Mouse (Mus musculus) embryonic facial prominence, embryonic 11.5 days (tissue): ENCODE data around the gene Rhod. TPM values are rescaled to one million over a fixed set of nuclear protein-coding genes. Genes with fewer than 3 reads are reported as not detected.

Experiments used
- ATAC-seq: fragments of 200-750 bp; cut with Nextera tagmentation; replicated peaks from 2 replicates; pipeline ENCODE4 v1.8.0; 2017; ENCODE audit warnings: low read depth; ENCODE audit not compliant: insufficient number of reproducible peaks, low FRiP score, low TSS enrichment
- DNase-seq: peaks from one replicate; pipeline ENCODE4 v3.0.0-alpha.2; 2015; ENCODE audit warnings: low spot score
- H3K27ac ChIP-seq: fragments of 300-500 bp; sonication (generic); replicated peaks from 2 replicates; pipeline ENCODE4 v1.5.1; 2014; ENCODE audit warnings: mild to moderate bottlenecking, low read depth, low read length, control low read depth
- H3K27me3 ChIP-seq: fragments of 300-500 bp; sonication (generic); 2 replicates; pipeline ENCODE4 v1.6.1; 2014; ENCODE audit warnings: mild to moderate bottlenecking, low read length, moderate library complexity, mixed read lengths; ENCODE audit not compliant: control insufficient read depth, insufficient read depth
- H3K36me3 ChIP-seq: fragments of 300-500 bp; sonication (generic); replicated peaks from 2 replicates; pipeline ENCODE4 v1.6.1; 2014; ENCODE audit warnings: low read depth, mild to moderate bottlenecking, low read length, moderate library complexity, mixed read lengths; ENCODE audit not compliant: control insufficient read depth, insufficient read depth
- H3K4me1 ChIP-seq: fragments of 300-500 bp; sonication (generic); 2 replicates; pipeline ENCODE4 v1.6.1; 2014; ENCODE audit warnings: low read length, mixed read lengths; ENCODE audit not compliant: control insufficient read depth, insufficient read depth
- H3K4me2 ChIP-seq: fragments of 300-500 bp; sonication (generic); 2 replicates; pipeline ENCODE4 v1.6.1; 2014; ENCODE audit warnings: low read depth, mild to moderate bottlenecking, control low read depth, low read length, moderate library complexity
- H3K4me3 ChIP-seq: fragments of 300-500 bp; sonication (generic); 2 replicates; pipeline ENCODE4 v1.5.1; 2014; ENCODE audit warnings: low read depth, low read length, control low read depth
- H3K9ac ChIP-seq: fragments of 300-500 bp; sonication (generic); replicated peaks from 2 replicates; pipeline ENCODE4 v1.6.1; 2014; ENCODE audit warnings: mild to moderate bottlenecking, control low read depth, low read length
- H3K9me3 ChIP-seq: fragments of 300-500 bp; sonication (generic); replicated peaks from 2 replicates; pipeline ENCODE4 v1.6.1; 2016; ENCODE audit warnings: mild to moderate bottlenecking, low read length, inconsistent platforms, mixed read lengths; ENCODE audit not compliant: control insufficient read depth
- WGBS: fragments of 180-500 bp; shearing (Covaris S2); extraction: QIAGEN DNeasy Blood & Tissue Kit; methylation state at CpG from one replicate; pipeline ENCODE4 v1.1.7; 2014; 5-methylcytosine and 5-hydroxymethylcytosine counted together
- polyA plus RNA-seq: library from polyadenylated mRNA; unstranded; fragments of >200 nt; fragmentation: Nextera tagmentation; extraction: Ambion mirVana; gene quantifications from 2 replicates; pipeline ENCODE4 v1.2.1, GENCODE M21; 2014

Gene Rhod
- polyA plus RNA-seq, 1 experiment from 2014 or later: 39.8 TPM

DNA sequence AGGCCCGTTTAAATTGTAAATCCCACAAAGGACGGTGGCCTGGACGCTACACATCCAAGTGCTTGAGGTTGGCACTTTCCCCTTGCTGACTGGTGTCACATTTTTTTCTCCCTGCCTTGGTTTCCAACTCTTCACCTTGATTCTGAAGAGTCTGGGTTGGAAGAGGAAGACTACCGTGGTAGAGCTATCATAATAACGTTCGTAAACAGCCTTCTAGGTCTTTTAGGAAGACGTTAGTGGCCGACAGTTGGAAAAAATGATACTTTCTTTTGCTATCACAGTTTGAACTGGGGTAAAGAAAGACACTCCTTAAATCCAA, 40.6 kb downstream of the Rhod start:
- no peak for DNase-seq
- H3K9me3 ChIP-seq: no peaks in the 10 kb centered on the region
- H3K4me3 ChIP-seq: peak overlapping the region; percentile 100
- H3K36me3 ChIP-seq: no peaks in the 10 kb centered on the region
- no peak overlapping the region for H3K27ac ChIP-seq
- no peaks in the 10 kb centered on the region for H3K27me3 ChIP-seq
- H3K4me2 ChIP-seq: peak overlapping the region; percentile 84; the same call in 1 of the 2 replicates
- no peaks in the 10 kb centered on the region for H3K4me1 ChIP-seq
- 22% methylated on average over 8 of the region's 8 CpGs for WGBS
- no peak for ATAC-seq
- peak overlapping the region; percentile 78 for H3K9ac ChIP-seq

DNA sequence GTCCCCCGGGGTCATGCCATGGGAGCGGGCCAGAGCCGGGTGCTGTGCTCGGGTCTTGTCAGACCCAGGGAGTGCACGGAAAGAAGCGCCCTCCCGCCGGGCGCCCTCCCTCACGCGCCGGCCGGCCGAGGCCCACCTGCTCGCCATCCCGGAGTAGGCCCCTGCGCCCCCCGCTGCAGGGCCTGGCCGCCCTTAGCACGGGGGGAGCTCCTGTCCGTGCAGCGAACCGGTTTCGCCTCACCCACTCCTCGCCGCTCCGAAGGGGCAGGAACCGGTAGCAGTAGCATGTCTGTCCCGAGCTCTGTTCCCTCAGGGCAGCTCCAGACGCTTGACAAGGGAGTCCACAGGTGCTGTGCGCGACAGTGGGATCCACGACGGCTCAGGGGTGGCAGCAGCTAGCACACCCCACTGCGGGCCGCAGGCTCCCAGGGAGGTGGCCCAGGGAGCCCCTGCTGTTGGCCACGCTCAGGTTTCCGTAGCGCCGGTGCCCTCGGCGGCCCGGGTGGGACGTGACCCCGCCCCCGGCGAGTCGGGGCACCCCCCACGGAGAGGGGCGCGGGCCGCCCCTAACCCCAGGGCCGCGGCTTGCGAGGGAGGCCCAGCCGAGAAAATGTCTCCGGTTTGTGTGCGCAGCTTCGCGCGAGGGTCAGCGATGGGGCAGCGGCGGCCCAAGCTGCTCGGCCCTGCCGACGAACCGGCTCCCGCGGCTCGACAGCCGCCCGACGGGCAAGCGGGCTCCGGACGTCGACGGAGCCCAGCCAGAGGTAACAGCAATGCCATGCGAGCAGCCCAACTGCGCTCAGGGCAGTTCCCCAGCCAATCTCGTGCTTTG, 41.2 kb downstream of the Rhod start, which contains the start of gene Kdm2a:
Gene Kdm2a, minus strand, starts transcription at position 488 of the 832 bp plus-strand sequence.
- H3K9ac ChIP-seq: peak within 1 kb of the TSS; percentile 78
- WGBS: under 1% methylated on average over 82 of the region's 82 CpGs

DNA sequence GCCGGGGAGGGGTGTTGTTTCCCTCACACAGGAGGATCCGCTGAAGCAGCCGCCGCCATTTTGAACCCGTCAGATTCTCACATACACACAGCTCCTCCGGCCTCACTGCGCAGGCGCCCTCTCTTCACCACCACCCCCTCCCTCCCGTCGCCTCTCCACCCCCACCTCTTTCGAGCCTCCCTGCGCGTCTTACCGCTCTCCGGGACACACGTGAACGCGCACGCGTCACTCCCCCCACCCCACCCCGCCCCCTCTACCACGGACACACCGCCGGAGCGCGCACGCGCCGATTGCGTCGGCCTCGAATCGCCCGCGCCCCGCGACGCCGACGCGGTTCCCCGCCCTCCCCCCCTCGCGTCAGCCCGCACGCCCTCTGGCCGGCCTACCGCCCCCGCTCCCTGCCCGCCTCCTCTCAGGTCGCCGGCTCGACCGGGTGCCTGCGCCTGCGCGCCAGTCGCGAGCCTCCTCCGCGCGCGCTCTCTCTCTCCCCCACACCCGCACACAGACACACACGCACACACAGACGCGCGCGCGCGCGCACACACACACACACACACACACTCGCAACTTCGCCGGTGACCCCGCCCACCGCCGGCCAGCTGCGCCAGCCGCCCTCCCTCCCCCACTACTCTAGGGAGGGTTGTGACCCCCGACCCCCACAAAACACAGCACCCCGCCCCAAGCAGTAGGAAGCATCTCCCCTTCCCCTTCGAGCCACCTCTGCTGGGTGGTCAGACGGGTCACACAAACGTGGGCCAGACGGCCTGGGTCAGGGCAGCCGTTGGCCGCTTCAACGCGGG, 42.0 kb downstream of the Rhod start:
- Histone ChIP-seq H3K9me3 (no peaks in the 10 kb centered on the region), H3K4me2 (peak overlapping the region; percentile 84), H3K27me3 (no peaks in the 10 kb centered on the region), H3K9ac (peak overlapping the region; percentile 98), H3K36me3 (no peaks in the 10 kb centered on the region), H3K4me3 (peak overlapping the region; percentile 100), H3K4me1 (no peaks in the 10 kb centered on the region), H3K27ac (peak overlapping the region; percentile 89)
- DNase-seq (peak; percentile 99), ATAC-seq (peak; percentile 90)
- WGBS: 0% methylated on average over 40 of the region's 90 CpGs

More for the DNA sequence above, 41.2 kb downstream of the Rhod start, which contains the start of gene Kdm2a:
- Histone ChIP-seq H3K4me3 (peak within 1 kb of the TSS; percentile 100), H3K9me3 (no peaks in the 10 kb centered on the region), H3K4me1 (no peaks in the 10 kb centered on the region), H3K36me3 (no peaks in the 10 kb centered on the region), H3K27me3 (no peaks in the 10 kb centered on the region), H3K27ac (peak within 1 kb of the TSS; percentile 89), H3K4me2 (peak within 1 kb of the TSS; percentile 84)
- DNase-seq (peak; percentile 56), ATAC-seq (peak; percentile 66)

DNA sequence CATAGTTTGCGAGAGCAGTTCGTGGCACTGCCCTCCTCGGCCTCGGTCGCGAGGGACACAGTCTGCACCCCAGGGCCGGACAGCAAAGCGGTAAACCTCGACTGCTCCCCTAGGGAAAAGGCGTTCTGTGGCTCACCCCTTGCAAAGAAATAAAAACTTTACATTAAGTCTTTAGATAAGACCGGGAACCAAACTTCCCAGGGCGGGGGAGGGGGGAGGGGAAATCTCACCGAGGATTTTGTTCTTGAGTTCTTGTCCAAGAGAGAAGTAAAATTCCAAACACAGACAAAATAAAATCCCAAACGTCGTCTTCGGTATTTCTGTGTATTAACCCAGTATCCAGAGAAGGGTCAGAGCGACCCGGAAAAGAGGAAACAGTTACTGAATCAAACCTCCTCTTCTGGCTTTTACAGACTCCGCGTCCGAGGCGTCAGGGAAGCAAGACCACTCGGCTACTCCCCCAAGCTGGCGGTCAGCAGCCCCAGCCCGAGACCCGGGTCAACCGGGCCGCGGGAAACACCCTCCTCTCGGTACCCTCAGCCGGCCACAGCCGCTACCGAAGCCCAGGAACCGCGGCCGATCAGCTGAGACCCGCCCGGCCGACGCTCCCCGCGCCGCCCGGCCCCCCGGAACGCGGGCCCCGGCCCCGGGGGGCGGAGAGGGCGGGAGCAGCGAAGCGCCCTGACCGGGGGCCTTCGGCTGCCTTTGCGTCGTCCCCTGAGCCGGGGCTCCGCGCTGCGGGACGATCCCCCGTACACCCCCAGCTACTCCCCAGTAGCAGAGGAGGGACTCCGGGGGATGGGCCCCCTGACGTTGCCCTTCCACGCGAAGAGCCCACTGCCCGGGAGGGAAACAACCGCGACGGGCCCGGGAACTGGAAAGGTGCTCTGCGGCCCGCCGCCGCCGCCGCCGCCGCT, 42.9 kb downstream of the Rhod start:
- ATAC-seq: peak; percentile 48
- peak overlapping the region; percentile 98 for H3K9ac ChIP-seq
- H3K4me1 ChIP-seq: no peaks in the 10 kb centered on the region
- no peaks in the 10 kb centered on the region for H3K36me3 ChIP-seq
- H3K9me3 ChIP-seq: no peaks in the 10 kb centered on the region
- peak overlapping the region; percentile 100 for H3K4me3 ChIP-seq
- WGBS: under 1% methylated on average over 80 of the region's 80 CpGs
- peak; percentile 37 for DNase-seq
- peak overlapping the region; percentile 89 for H3K27ac ChIP-seq
- H3K4me2 ChIP-seq: peak overlapping the region; percentile 49
- H3K27me3 ChIP-seq: no peaks in the 10 kb centered on the region

DNA sequence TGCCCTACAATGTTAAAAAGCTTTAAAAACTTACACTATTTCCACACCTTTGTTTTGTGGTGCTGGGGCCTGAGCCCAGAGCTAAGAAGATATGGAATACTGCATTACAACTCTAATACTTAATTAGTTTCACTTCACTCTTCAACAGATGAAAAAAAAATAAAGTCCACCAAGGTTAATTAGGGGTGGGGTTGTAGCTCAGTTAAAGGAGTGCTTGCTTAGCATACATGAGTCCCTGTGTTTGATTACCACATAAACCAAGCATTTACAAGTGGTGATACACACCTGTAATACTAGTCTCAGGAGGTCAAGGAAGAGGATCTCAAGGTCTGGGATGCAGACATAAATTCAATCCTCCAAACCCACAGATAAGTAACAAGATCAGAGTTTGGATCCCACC, 52.0 kb downstream of the Rhod start:
- H3K4me3 ChIP-seq: no peak overlapping the region
- H3K27me3 ChIP-seq: no peaks in the 10 kb centered on the region
- H3K4me1 ChIP-seq: no peaks in the 10 kb centered on the region
- no peak for ATAC-seq
- H3K4me2 ChIP-seq: no peak overlapping the region
- no peak overlapping the region for H3K9ac ChIP-seq
- no peaks in the 10 kb centered on the region for H3K9me3 ChIP-seq
- no peak overlapping the region for H3K27ac ChIP-seq
- DNase-seq: no peak
- no peaks in the 10 kb centered on the region for H3K36me3 ChIP-seq

DNA sequence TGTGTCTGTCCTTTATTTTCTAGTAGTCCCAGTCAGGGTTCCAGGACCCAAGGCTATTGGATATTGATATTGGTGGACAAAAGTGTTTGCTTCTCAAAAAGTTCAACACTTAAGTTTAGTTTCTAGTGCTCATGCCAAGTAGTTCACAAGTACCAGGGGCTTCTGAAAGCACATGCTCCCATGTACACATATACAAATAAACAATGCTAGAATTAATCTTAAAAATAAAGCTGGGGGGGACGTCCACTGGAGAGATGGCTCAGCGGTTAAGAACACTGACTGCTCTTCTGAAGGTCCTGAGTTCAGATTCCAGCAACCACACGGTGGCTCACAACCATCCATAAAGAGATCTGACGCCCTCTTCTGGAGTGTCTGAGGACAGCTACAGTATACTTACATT, 54.2 kb downstream of the Rhod start:
- ATAC-seq (no peak), DNase-seq (no peak)
- no peak overlapping the region for H3K9ac ChIP-seq
- H3K9me3 ChIP-seq: no peaks in the 10 kb centered on the region
- no peak overlapping the region for H3K27ac ChIP-seq
- WGBS: 82% methylated on average over 4 of the region's 4 CpGs
- H3K4me2 ChIP-seq: no peak overlapping the region
- no peak overlapping the region for H3K4me3 ChIP-seq
- H3K4me1 ChIP-seq: no peaks in the 10 kb centered on the region
- H3K36me3 ChIP-seq: no peaks in the 10 kb centered on the region
- H3K27me3 ChIP-seq: no peaks in the 10 kb centered on the region

DNA sequence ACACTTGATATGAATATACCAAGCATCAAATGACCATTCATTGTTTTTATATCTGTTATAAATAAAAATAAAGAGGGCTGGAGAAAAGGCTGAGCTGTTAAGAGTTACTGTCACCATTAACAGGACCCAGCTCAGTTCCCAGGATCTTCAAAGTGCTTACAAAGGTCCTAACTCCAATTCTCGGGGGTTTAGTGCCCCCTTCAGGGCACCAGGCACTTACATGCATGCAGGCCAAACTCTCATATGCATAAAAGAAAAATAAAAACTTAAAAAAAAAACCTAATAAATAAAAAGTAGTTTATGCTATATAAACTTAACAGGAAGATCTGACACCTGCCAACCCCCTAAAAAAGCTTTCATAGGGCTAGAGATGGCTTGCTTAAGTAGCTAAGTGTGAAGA, 54.9 kb downstream of the Rhod start:
- Histone ChIP-seq H3K9me3 (no peaks in the 10 kb centered on the region), H3K4me1 (no peaks in the 10 kb centered on the region), H3K36me3 (no peaks in the 10 kb centered on the region), H3K27me3 (no peaks in the 10 kb centered on the region), H3K4me2 (no peak overlapping the region), H3K9ac (no peak overlapping the region), H3K27ac (no peak overlapping the region), H3K4me3 (no peak overlapping the region)
- WGBS: 58% methylated on average over 1 of the region's 1 CpGs
- DNase-seq (peak; percentile 13), ATAC-seq (no peak)
